ENCODE assay signal across 8 mouse cellular contexts in the genomic region with DNA sequence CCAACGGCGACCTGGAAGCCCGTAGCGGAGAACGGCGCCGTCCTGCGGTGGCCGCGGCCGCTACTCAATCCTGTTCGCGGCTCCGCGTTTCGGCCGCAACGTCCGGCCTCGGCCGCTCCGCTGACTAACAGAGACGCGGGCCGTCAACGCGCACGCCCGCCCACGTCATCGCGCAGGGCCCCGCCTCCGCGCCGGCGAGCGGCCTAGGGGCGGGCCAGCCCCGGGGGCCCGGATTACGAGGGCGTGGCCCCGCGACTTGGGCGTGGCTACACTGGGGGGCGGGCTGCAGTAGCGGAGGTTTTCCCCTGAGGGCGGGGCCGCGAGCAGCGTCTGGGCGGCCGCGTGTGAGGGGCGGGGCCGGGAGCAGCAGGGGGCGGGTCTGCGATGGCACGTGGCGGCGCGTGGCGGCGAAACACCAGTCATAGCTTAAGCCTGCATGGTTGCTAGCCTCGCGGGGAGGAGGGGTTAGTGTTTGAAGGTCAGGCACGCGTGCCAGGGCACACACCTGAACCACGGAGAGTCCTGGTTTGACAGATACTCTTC. TPM values are rescaled to one million over a fixed set of nuclear protein-coding genes. Genes with fewer than 3 reads are reported as not detected.
DNase-seq lines count a peak whose midpoint lies in the region; ATAC-seq and TF ChIP-seq lines count a peak whose summit lies in the region.

A gene (minus strand): TSS at position 132 of the 543 bp plus-strand sequence.

- DNase-seq in forebrain, embryonic 14.5 days (ENCODE audit: low spot score): peak; percentile 96
- DNase-seq in heart, postnatal 25 days (ENCODE audit: low spot score): peak; percentile 94
- peak; percentile 96 for DNase-seq in layer of hippocampus, adult 18-20 months (ENCODE audit: low spot score in 2 of 2)
- peak; percentile 99 for DNase-seq in lung, adult 2 months
- peak; percentile 92 for DNase-seq in thymus, adult 18-20 months

- no peaks in the 10 kb centered on the region for H3K9me3 ChIP-seq in ES-Bruce4 (replicated peaks; ENCODE audit: control insufficient read depth, insufficient read depth, low read length, poor library complexity, severe bottlenecking)
- H3K9me3 ChIP-seq in forebrain, embryonic 14.5 days (replicated peaks; ENCODE audit: control insufficient read depth, low read length): no peaks in the 10 kb centered on the region

- H3K27ac ChIP-seq in ES-Bruce4 (ENCODE audit: insufficient read depth, low read length): no peak within 1 kb of the TSS
- peak within 1 kb of the TSS; percentile 91 for H3K27ac ChIP-seq in forebrain, embryonic 14.5 days (ENCODE audit: low read depth, low read length)

- H3K9ac ChIP-seq in ES-Bruce4 (ENCODE audit: low read depth, poor library complexity, severe bottlenecking): peak within 1 kb of the TSS; percentile 94
- H3K9ac ChIP-seq in forebrain, embryonic 14.5 days (ENCODE audit: low read length): peak within 1 kb of the TSS; percentile 94

- 0% methylated on average over 57 of the region's 70 CpGs for WGBS in forebrain, embryonic 14.5 days
- under 1% methylated on average over 68 of the region's 70 CpGs for WGBS in lung, adult 2 months

- ATAC-seq in cerebellum, adult (ENCODE audit: insufficient number of reproducible peaks, low FRiP score, low TSS enrichment): peak; percentile 88
- peak; percentile 98 for ATAC-seq in forebrain, embryonic 14.5 days
- peak; percentile 90 for ATAC-seq in neutrophil, adult 5-6 weeks (ENCODE audit: extremely low read depth, insufficient number of reproducible peaks, low FRiP score, poor library complexity, severe bottlenecking)

- peaks cover 1% of the 10 kb centered on the region for H3K4me1 ChIP-seq in ES-Bruce4 (ENCODE audit: control insufficient read depth, insufficient read depth, low read length)
- peaks cover 12% of the 10 kb centered on the region for H3K4me1 ChIP-seq in forebrain, embryonic 14.5 days (ENCODE audit: control insufficient read depth, insufficient read depth, low read length)
- H3K4me1 ChIP-seq in lung, adult 2 months (ENCODE audit: control insufficient read depth, insufficient read depth, low read length): peaks cover 8% of the 10 kb centered on the region; the same call in 1 of the 2 replicates

- 0 out of 2 replicates have a peak, but pooled peaks have one; percentile 17 for TF ChIP-seq EP300 in ES-Bruce4 (IDR thresholded peaks at IDR 0.05; ENCODE audit: insufficient read depth, low read depth, low read length)

- H3K4me3 ChIP-seq in ES-Bruce4 (ENCODE audit: low read depth, low read length): peak within 1 kb of the TSS; percentile 96
- peak within 1 kb of the TSS; percentile 71 for H3K4me3 ChIP-seq in forebrain, embryonic 14.5 days (ENCODE audit: low read depth, low read length)
- peak within 1 kb of the TSS; percentile 86 for H3K4me3 ChIP-seq in lung, adult 2 months (replicated peaks; ENCODE audit: extremely low read depth, low read depth, low read length)

- H3K36me3 ChIP-seq in ES-Bruce4 (ENCODE audit: control insufficient read depth, insufficient read depth, low read length, poor library complexity, severe bottlenecking): no peaks in the 10 kb centered on the region
- no peaks in the 10 kb centered on the region for H3K36me3 ChIP-seq in forebrain, embryonic 14.5 days (ENCODE audit: control insufficient read depth, insufficient read depth, low read length)

- peak; percentile 48 for TF ChIP-seq POLR2A in ES-Bruce4 (IDR thresholded peaks at IDR 0.05; ENCODE audit: insufficient read depth, low read length)
- peak; percentile 84 for TF ChIP-seq POLR2A in lung, adult 2 months (IDR thresholded peaks at IDR 0.05; ENCODE audit: borderline replicate concordance, extremely low read depth, low read depth, low read length)

- peak within 1 kb of the TSS; percentile 66 for H3K4me2 ChIP-seq in forebrain, embryonic 14.5 days (ENCODE audit: low read length)

- intact Hi-C loops in heart, postnatal 25 days (cut with DNase I): no loop called here

- no peak for TF ChIP-seq CTCF in ES-Bruce4 (IDR thresholded peaks at IDR 0.05; ENCODE audit: low read depth, low read length)
- TF ChIP-seq CTCF in lung, adult 2 months (IDR thresholded peaks at IDR 0.05; ENCODE audit: insufficient read depth, low read length): no peak

- H3K27me3 ChIP-seq in ES-Bruce4 (ENCODE audit: control insufficient read depth, insufficient read depth, low read length, poor library complexity, severe bottlenecking): peaks cover 2% of the 10 kb centered on the region; the same call in 1 of the 2 replicates
- 0 out of 2 replicates have a peak, but pooled peaks cover 3% of the 10 kb centered on the region for H3K27me3 ChIP-seq in forebrain, embryonic 14.5 days (replicated peaks; ENCODE audit: control insufficient read depth, insufficient read depth, low read length)

RNA-seq across cellular contexts. Expression of the gene that starts here (rescaled TPM):
- 81.5 and 82.1 TPM in 2 replicates for polyA plus RNA-seq in ES-Bruce4 (2011; ENCODE audit: insufficient read depth, insufficient read length, low read depth, missing spikeins)
- polyA plus RNA-seq in forebrain, embryonic 14.5 days (2014; fragmentation: Nextera tagmentation; extraction: Ambion mirVana): 45.7 and 49.9 TPM in 2 replicates
- total RNA-seq in heart, postnatal 25 days (2021): 10 to 100 TPM; 31.7 to 32.4 TPM
- total RNA-seq in layer of hippocampus, adult 18-20 months (2021): 10 to 100 TPM; 78.7 TPM
- polyA plus RNA-seq in lung, adult 2 months (2012; rRNA removed): 9.2 and 10.8 TPM in 2 replicates
- 46.7 and 47.4 TPM in 2 replicates for total RNA-seq in neutrophil, adult 5-6 weeks (2017)
